Mouse (Mus musculus) gastrocnemius, postnatal 10 days (tissue): ENCODE data around the gene Samhd1. TPM values are rescaled to one million over a fixed set of nuclear protein-coding genes. Genes with fewer than 3 reads are reported as not detected.

ENCODE experiments used
- DNase-seq: peaks from one replicate; pipeline ENCODE4 v3.0.0; 2021; ENCODE audit warnings: mixed read lengths
- total RNA-seq, 2 experiments: library from RNA; stranded (reverse); gene quantifications; 2 replicates each; pipeline ENCODE4 v1.2.3; 2021

Gene Samhd1
- total RNA-seq, 2 experiments from 2014 or later, result 15.9 to 20.2 TPM

DNA sequence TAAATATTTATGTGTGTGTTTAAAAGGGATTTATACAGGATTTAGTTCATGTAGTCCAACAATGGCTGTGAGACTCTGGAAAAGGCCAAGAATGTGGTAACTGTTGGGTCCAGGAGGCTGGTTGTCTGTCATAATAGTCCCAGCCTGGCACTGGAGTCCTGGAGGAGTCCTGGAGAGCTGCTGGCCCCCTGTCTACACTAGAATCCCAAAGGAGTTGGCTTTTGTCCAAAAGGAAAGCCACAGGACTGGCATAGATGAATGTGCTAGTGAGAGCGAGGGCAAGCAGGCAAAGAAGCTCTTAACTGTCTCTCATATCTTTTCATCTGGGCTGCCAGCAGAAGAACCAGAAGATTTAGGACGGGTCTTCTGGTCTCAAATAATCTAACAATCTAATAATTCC lies 1.6 kb upstream of the Samhd1 start:
- DNase-seq, result no peak

DNA sequence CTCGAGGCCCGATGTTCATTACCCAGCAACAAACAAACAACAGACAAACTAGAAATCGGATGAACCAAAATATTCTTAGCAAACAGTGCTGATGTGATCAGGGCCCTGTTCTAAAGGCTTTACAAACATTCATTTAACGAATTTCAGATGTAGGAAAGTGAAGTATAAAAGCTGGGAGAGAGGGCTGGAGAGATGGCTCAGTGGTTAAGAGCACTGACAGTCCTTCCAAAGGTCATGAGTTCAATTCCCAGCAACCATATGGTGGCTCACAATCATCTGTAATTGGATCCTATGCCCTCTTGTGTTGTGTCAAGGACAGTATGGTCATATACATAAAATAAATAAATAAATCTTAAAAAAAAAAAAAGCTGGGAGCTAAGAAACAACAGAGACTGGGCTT lies 1.1 kb upstream of the Samhd1 start:
- DNase-seq, result no peak

DNA sequence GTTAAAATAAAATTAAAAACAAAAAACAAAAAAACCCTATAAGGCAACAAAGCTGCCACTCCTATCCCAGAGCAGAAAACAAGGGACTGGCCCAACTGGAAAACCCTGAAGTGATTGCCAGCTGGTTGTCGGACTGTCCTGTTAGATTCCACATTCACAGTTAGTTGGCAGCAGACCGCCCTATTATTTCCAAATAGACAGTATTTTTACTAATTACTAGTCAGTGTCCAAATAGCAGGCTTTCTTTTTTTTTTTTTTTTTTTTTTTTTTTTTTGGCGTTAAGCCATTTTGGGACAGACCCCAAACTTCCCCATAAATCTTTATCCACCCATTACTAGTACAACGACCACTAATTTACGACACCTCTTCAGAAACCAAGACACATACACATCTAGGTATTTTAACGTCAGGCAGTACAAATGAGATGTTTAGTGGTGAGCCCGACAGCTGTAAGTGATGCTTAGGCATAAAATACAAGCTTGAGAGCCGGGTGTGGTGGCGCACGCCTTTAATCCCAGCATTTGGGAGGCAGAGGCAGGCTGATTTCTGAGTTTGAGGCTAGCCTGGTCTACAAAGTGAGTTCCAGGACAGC lies 560 bp upstream of the Samhd1 start:
- peak; percentile 16 for DNase-seq

DNA sequence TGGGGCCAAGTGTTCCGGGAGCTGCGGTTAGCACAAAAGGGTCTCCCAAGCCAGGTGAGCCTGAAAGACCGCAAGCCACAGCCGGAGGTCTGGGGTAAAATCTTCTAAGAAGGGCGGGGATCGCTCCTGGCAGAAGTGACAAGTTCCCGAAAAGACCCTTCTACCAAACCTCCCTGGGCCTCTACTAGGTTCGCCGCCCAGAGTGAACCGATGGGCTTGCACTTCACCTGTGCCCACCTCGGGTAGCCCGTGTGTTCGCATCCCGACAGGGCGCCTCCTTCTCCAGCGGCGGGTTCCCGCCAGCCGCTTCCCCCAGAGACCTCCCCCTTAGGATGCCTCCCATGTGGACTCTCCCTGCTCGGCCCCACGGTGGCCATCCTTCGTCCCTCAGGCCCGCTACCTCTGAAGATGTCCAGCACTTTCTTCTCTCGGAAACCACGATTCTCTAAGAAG lies 560 bp downstream of the Samhd1 start:
- peak; percentile 46 for DNase-seq

DNA sequence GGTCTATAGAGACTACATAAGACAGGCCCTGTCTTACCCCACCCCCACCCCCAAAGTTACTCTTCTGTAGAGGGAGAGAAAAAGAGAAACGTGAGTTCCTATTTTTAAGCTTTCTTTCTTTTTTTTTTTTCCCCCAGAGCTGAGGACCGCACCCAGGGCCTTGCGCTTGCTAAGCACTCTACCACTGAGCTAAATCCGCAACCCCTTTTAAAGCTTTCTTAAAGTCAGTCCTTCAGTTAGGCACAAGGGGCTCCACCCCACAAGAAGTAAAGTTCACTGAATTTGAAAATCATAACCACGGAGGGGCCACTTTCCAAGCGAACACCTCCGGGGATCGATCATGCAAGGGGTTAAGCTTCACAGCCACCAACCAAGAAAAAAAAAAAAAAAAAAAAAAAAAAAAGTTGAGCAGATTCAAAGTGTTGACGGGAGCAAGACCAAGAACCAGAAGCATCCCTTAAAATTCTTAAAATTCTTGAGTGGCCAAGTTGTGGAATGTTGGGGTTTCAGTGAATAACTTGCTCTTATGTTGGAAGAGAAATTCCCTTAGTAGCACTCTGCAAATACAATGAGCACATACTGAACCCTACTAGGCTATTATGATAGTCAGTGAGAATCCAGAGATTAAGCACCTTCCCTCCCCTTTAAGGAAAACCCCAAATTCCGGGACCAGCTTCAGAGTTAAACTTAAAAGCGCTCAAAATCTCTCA lies 1.1 kb downstream of the Samhd1 start:
- DNase-seq, result no peak

DNA sequence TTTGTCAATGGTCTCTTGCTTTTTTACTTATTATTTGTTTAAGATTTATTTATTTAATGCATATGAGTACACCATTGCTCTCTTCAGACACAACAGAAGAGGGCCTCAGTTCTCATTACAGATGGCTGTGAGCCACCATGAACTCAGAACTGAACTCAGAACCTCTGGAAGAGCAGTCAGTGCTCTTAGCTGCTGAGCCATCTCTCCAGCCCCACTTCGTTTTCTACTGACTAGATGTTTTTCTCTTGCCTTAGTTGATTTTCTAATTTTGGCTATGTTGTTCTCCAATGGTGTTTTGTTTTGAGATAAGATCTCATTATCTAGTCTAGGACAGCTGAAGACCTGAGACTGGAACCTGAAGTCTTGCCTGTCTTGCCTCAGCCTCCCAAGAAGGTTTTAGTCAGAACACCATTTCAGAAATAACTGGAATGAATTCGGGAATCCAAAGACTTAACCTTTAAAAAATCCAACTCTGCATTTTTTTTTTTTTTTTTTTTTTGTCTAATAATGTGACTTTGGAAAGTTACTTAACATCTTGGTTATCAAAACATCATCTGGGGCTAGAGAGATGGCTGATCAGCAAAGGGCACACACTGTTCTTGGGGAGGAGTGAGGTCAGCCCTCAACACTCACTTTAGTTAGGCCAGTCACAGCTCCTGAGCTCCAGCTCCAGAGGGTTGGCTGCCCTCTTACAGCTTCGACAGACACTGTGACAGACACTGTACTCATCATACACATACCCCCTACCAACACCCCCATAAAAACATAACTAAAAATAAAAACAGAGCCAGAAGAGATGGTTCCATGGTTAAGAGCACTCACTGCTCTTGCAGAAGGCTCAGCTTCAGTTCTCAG lies 2.2 kb downstream of the Samhd1 start:
- no peak for DNase-seq

DNA sequence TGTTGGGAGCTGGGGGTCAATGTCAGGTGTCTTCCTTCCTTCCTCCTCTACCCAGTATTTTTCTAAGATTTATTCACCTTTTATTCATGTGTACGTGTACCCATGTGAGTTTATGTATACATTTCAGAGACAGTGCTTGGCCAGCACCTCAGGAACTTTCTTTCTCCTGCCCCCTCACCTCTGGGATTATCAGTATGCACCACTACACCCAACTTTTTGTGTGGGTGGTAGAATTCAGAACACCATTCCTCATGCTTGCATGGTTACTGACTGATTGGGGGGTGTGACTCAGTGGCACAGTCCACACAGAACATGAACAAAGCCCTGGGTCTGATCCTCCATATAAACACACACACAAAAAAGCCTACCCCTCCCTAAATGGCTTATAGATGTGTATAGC lies 3.0 kb downstream of the Samhd1 start:
- no peak for DNase-seq

DNA sequence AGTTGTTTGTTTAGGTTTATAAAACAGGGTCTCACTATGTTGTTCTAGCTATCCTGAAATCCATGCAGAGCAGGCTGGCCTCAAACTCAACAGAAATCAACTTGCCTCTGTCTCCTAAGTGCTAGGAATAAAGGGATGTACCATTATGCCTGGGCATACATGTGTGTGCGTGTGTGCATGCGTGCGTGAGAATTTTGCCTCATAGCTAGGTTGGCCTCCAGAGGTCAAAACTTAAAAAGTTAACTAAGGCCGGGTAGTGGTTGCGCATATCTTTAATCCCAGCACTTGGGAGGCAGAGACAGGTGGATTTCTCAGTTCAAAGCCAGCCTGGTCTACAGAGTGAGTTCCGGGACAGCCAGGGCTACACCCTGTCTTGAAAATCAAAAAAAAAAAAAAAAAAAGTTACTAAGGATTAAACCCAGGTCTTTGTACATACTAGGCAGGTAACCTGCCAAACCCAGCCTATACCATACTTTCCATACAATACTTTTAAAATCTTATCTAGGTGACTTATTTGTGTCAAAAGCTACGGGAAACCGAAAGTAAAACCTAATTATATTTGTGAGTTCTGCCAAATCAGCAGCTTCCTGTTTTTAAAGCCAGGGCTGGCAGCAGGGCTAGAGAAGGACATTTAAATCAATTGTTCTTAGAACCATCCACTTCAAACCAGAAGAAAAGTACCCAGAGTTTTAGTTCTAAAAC lies 4.1 kb downstream of the Samhd1 start:
- no peak for DNase-seq

DNA sequence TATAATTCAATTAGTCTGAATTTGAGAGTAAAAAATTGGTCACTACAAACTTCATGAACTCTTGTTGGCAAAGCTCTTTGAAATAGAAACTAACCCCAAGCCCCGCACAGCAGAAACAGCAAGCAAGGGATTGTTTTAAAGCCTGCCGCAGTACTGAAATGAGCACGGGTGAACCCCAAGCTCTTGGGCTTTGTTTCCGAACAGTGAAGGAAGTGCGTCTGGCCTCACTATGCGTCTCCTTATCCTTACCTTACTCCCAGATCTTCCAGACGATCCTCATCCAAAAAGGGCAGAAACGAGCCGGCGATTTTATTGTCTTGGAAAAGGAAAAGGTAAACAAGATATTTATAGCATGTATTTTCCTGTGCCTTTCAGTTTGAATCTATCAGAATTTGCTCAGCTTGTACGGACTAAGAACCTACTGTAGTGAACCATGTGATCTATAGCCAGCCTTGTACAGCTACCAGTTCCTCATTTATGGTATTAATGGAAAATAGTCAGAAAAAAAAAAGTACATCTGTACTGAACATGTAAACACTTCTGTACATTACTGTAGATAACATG lies 5.4 kb downstream of the Samhd1 start:
- no peak for DNase-seq

DNA sequence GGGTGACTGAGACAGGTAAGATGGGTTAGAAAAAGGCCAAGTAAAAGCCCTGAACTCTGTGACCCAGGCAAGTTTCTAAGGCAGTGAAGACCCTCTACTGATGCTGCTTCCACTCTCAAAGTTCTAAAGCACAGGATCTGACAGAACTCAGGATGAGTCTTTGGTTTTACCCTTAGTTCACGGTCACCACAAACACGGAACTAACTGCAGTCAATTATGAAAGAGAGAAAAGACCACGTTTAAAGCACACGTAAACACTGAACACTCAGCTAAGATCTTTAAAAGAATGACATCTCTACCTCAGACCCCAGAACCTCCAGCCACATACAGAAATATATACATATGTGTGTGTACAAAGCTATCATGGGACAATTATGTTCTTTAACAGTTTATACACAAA lies 6.0 kb downstream of the Samhd1 start:
- DNase-seq, result no peak

DNA sequence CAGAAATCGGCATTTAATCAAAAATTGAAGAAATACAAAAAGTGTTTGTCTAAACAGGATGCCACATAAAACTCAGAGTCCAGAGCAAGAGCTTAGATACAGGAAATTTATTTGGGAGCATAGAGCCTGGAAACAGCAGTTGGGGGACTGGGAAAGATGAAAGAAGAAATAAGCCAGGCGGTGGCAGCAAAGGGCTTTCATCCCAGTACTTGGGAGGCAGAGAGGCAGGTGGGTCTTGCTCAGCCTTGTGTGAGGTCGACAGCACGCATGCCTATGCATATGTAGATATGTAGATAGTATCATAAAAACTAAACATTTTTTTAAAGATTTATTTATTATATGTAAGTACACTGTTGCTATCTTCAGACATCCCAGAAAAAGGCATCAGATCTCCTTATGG lies 7.0 kb downstream of the Samhd1 start:
- no peak for DNase-seq

DNA sequence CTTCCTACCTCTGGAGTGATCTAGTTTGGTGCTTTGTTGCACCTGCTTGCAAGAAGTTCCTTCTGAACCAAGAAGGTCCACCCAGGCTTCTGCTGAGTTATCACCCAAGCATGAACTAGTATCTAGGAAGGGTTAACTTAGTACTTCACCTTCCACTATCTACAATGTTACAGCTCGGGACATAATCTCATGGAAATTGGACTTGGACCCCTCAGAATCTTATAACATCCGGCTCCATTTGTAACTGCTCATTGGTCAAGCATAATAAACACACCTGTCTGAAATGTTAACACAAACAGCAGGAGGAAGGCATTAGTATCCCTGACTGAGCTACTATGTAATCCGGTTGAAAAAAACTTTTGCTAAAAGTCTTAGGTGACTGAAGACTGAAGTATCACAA lies 7.7 kb downstream of the Samhd1 start:
- DNase-seq, result no peak

DNA sequence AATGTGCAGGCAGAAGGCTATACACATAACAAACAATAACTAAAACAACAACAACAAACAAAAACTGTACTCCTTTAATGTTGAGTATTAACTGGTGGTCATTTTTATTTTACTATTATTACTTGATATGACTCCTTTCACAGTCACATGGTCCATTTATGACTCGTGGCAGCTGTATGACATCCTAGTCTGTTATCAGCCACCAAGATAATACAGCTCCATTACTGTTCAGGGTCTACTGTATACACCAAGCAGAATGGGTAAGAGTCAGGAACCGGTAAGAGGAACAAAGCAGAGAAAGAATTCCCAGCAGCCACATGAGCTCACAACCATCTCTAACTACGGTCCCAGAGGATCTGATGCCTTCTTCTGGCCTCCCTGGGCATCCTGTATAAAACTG lies 9.8 kb downstream of the Samhd1 start:
- no peak for DNase-seq

DNA sequence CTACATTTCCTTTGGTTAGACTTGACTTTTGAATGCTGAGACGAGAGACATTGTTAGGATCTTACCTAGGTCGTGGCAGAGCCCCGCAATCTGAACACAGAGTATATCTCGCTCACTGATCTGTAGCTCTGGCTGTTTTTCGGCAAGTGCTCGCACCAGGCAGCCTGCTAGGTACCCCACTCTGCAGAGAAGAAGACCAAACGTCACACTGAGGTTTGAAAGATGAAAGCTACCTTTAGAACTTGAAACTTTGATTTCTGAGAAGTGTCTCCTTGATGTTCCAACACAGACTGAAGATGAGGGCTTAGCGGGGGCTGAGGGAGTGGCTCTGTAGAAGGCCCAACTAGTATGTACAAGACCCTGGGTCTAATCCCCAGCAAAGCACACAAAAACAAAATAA lies 13.3 kb downstream of the Samhd1 start:
- DNase-seq, result no peak

DNA sequence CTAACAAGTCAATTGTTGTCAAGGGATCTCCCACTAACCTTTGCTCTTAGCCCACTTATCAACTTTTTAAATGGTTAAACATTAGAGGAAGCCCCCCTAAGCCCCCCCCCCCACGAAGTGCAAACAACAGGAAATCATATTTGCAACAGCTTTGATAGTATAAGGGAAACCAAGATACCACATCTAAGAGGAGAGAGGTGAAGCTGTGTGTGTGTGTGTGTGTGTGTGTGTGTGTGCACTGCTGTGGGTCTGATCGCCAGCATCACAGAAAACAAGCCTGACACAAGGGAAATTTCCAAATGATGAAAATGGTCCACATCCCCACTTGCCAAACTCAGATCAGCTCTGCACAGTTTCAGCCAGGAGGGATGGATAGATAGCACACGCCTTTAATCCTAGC lies 16.0 kb downstream of the Samhd1 start:
- no peak for DNase-seq

DNA sequence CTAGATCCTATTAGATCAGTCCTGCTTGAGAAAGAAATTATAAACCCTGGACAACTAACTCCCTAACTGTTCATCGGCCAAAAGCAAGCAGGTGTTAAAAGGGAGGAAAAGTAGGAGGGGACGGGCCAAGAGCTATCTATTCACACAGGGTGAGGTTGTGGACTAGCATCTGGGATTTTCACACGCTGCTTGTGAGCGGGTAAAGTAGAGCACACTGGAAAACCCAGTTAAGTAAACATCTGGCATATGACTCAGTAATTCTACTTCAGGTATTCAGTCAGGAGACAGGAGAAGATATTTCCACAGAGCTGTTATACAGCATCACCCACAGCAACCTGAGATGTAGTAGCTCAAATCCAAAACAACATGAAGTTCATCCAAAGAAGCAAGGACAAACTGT lies 16.5 kb downstream of the Samhd1 start:
- DNase-seq, result no peak

DNA sequence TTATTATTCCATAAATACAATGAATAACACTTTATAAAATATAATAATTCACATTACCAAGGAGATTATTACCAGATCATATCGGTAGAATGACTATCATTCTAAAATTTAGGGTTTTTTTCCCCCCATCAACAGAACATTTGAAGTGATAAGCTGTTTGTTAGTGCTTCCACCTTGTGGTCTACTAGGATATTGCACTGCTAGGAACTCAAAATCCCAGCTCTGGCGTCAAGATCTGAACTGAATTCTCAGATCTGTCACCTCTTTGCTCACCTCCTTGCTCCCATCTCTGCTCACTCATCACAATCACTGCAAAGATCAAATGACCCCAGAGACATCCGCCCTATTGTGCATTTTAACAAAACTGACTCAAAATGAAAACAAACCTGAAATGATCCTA lies 18.1 kb downstream of the Samhd1 start:
- no peak for DNase-seq

DNA sequence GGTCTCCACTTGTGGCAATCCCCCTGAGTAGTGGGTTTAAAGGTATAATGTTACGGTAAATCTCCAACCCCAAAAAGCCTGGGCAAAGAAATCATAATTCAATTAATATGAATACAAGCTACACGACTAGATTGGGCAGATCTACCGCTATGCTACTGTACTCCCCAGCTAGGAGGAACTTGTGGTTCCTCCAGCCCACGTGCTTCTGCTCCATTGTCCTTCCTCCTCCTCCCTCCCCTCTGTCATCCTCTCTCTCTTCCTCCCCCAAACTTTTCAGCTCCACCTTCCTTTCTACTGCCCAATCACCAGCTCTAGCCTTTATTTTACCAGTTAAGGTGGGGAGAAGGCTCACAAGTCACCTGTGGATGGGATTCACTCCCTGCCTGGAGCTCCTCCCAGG lies 26.8 kb downstream of the Samhd1 start:
- DNase-seq, result no peak

DNA sequence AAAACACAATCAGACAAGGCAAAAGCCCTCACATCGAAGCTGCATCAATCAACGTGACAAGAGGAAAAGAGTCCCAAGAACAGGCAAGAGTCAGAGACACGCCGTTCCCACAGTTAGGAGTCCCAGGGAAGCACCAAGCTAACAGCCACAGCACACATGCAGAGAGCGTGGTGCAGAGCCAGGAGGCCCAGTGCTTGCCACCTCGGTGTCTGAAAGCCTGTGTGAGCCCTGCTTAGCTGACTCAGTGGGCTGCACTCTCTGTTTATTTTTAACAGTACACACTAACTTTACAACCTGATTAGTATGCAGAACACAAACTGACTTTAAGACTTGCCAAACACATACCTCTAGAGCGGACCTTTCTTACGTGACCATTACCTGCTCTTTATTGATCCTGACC lies 30.6 kb downstream of the Samhd1 start:
- no peak for DNase-seq

DNA sequence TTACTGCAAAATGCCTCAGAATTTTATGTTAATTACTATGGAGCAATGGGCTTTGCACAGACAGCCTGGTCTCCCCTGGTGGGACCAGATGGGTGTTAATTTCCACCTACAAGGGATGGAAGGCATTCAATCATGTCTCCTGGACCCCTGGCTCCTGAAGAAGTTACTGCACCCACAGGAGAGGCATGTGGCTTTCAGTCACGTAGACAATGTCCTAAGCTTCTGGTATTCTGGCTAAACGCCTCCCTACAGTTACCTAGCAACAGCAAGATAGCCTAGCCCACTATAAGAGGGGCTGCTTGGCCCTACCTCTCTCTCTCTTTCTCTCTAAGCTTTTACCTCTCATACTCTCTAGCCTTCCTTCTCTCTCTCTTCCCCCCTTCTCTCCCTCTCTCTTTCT lies 32.8 kb downstream of the Samhd1 start:
- no peak for DNase-seq

DNA sequence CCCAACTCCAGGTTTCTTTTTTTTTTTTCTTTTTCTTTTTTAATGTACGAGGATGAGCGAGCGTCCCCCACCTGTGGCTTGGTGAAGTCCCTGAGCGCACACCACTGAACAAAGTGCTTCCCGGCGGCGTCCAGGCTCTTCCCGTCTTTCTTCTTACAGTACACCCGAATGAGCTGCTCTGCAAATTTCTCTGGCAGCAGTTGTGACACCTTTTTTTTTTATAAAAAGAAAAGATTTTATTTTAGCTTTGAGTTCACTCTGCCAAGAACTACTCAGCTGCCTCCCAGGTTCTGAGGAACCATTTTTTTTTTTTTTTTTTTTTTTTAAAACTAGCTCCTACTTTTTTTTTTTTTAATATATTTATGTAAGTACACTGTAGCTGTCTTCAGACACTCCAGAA lies 33.4 kb downstream of the Samhd1 start:
- DNase-seq, result no peak

DNA sequence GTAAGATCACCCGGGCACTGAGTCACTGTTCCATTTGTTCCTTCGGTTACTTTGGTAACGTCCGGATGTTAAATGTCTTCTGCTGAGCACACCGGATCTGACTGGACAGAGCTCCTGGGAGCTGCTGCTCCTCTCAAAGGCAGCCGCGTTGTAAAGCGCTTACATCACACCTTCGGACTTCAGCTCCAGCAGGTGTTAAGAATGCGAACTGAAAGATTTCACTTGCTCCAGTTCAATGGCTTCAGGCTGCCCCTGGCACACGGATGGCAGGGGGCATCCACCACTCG lies 34.8 kb downstream of the Samhd1 start:
- DNase-seq, result no peak
